Mouse (Mus musculus): ENCODE measurements around the gene Tacr2. TPM values are rescaled to one million over a fixed set of nuclear protein-coding genes. Genes with fewer than 3 reads are reported as not detected.

Tacr2 gene
- total RNA-seq, 2 experiments from 2014 or later = 0.34 TPM; not detected in 1

GRCm38 (mm10) chr10:62244067-62244466 lies 8.2 kb upstream of the Tacr2 start:
- Histone ChIP-seq H3K4me3 (no peak overlapping the region), H3K27ac (no peak overlapping the region)
- TF ChIP-seq CTCF (IDR thresholded peaks at IDR 0.05) = no peak
- intact Hi-C loops (cut with DNase I) = loop anchor here (5.0 to 10.0 kb wide), 2 partner anchors 187 to 259 kb away; no protein-coding TSS in a partner anchor
- DNase-seq (ENCODE audit: extremely low spot score in 1 of 2, low spot score in 2 of 2) = no peak

DNA sequence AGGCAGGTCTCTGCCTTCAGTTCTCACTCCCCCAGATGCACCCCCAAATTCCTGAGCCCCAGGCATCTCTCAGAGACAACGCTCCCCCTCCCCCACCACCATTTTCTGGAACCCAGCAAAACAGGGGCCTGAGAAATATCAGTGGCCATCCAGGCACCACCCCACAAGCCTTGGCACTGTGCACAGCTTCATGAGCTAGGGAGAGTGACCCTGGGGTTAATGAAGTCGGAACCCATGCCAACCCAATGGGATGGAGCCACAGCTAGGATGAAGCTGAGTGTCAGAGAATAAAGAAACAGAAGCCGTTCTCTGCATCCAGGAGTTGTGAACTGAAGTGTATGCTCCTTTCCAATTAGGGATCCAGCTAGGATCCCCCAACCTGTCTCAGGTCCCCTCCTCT lies 5.1 kb upstream of the Tacr2 start:
- DNase-seq (ENCODE audit: extremely low spot score in 1 of 2, low spot score in 2 of 2) = no peak
- Histone ChIP-seq H3K4me3 (no peak overlapping the region), H3K27ac (no peak overlapping the region)
- TF ChIP-seq CTCF (IDR thresholded peaks at IDR 0.05) = no peak
- intact Hi-C loops (cut with DNase I) = loop anchor here (10.0 kb wide), 1 partner anchor 262 kb away; no protein-coding TSS in a partner anchor

DNA sequence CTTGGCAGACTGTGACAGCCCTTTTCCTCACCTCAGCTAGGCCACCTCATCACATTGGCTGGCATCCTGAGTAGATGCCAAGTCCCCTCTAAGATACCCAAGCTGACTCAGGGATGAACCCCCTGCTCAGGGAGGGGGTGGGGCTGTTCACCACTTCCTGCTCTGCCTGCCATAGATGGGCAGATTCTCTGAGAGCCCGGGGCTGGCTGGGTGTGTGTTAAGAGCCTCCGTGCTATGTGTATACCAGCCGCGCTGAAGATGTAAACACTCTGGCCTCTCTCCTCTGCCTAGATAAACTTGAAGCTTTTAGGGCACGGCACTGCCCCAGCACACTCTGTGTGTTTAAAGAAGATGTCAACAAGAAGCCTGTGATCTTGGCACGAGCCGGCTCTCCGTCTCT lies 4.4 kb upstream of the Tacr2 start:
- no peak for DNase-seq (ENCODE audit: extremely low spot score in 1 of 2, low spot score in 2 of 2)
- Histone ChIP-seq H3K27ac (no peak overlapping the region), H3K4me3 (no peak overlapping the region)
- intact Hi-C loops (cut with DNase I) = loop anchor here (10.0 kb wide), 1 partner anchor 263 kb away; no protein-coding TSS in a partner anchor
- no peak for TF ChIP-seq CTCF (IDR thresholded peaks at IDR 0.05)

DNA sequence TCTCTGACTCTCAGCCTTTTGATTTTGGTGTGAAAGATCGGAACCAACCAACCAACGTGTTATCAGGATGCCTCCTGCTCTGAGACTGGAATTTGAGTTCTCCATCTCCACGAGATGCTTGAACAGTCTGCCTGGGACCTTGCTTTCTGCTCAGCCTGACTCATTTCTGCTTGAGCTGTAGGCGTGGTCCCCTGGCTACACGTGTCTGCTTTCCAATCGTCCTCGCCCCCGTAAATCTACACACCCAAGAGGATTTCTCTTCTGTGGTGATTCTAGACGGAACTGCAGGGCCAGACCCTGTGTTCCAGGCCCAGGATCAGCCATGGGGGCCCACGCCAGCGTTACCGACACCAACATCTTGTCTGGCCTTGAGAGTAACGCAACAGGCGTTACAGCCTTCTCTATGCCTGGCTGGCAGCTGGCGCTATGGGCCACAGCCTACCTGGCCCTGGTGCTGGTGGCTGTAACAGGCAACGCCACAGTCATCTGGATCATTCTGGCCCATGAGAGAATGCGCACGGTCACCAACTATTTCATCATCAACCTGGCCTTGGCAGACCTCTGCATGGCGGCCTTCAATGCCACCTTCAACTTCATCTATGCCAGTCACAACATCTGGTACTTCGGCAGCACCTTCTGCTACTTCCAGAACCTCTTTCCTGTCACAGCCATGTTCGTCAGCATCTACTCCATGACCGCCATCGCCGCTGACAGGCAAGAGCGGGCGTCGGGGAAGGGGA lies 428 bp downstream of the Tacr2 start:
- no peak for DNase-seq (ENCODE audit: extremely low spot score in 1 of 2, low spot score in 2 of 2)
- no peak overlapping the region for H3K27ac ChIP-seq
- intact Hi-C loops (cut with DNase I) = no loop called here
- H3K4me3 ChIP-seq = no peak overlapping the region
- no peak for TF ChIP-seq CTCF (IDR thresholded peaks at IDR 0.05)

DNA sequence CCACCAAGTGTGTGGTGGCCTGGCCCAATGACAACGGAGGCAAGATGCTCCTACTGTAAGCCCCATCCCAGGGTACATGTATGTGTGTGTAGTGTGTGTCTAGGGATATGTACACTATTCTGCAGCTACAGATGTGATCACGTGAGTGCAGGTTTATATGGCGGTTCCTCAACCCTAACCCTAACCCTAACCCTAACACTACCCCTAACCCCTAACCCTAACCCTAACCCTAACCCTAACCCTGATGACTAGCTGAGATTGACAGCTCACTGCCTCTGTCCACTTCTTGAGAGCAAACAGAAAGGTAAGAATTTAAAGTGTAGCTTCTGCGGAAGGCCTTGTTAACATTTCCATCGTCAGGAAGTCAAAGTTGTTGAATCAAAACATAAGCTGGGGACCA lies 6.1 kb downstream of the Tacr2 start:
- intact Hi-C loops (cut with DNase I) = no loop called here
- no peak for TF ChIP-seq CTCF (IDR thresholded peaks at IDR 0.05)
- Histone ChIP-seq H3K27ac (no peak overlapping the region), H3K4me3 (no peak overlapping the region)
- no peak for DNase-seq (ENCODE audit: extremely low spot score in 1 of 2, low spot score in 2 of 2)

DNA sequence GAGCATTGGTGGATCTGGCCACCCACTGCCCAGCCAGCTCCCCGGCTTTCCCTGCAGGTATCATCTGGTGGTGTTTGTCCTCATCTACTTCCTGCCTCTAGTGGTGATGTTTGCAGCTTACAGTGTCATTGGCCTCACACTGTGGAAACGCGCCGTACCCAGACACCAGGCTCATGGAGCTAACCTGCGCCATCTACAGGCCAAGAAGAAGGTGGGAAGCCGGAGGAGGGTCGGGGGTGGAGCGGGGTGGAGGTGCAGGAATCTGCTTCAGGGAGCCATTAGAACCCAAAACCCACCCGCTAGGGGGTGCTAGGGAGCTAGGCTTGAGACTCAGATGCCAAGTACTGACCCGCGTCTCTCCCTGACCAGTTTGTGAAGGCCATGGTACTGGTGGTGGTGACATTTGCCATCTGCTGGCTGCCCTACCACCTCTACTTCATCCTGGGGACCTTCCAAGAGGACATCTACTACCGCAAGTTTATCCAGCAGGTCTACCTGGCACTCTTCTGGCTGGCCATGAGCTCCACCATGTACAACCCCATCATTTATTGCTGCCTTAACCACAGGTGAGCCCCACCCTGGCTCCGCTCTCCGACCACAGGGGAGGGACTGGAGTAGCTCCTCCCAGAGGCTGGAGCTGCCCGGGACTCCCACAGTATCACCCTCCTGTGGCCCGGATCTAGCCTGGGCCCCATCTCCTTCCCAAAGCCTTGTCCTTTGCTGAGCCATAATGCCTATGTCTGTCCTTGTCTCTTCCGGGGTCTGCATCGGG lies 9.1 kb downstream of the Tacr2 start:
- Histone ChIP-seq H3K27ac (no peak overlapping the region), H3K4me3 (no peak overlapping the region)
- peak; percentile 60 for TF ChIP-seq CTCF (IDR thresholded peaks at IDR 0.05)
- peak; percentile 48 to 62 for DNase-seq (ENCODE audit: extremely low spot score in 1 of 2, low spot score in 2 of 2)
- intact Hi-C loops (cut with DNase I) = no loop called here

DNA sequence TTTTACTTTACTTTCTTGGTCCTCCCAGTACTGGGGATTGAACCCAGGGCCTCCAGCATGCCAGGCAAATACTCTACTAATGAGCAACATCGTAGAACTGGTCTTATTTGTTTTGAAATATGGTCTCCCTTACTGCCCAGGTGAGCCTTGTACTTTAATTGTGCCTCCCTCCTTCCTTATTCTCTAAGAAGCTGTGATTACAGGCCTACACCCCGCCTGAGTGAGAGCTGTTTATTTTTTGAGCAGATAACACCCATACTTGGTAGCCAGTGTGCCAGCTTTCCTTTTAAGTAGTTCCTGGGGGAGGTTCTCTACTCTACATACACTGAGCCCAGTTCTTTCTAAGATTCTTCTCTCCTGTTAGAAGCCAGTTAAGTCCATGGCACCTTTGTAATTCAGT lies 12.1 kb downstream of the Tacr2 start:
- Histone ChIP-seq H3K27ac (no peak overlapping the region), H3K4me3 (no peak overlapping the region)
- no peak for TF ChIP-seq CTCF (IDR thresholded peaks at IDR 0.05)
- no peak for DNase-seq (ENCODE audit: extremely low spot score in 1 of 2, low spot score in 2 of 2)
- intact Hi-C loops (cut with DNase I) = no loop called here

DNA sequence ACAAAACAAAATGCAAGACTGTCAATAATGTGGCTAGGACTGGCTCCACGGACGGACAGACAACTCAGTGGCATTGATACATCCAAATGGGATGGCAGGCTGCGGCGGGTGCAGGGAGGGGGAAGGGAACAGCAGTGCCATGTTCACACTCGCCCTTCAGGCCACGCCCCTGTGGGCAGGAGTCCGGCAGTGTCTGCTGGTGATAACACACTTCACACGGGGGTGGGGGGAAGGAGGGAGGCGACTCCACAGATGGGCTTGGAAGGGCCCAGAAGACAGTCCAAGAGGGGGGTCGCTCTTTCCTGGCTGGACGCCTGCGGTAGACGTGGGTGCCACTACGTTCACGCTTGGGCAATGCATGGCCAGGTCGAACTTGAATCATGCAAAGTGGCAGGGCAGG lies 17.0 kb downstream of the Tacr2 start:
- DNase-seq (ENCODE audit: extremely low spot score in 1 of 2, low spot score in 2 of 2) = no peak
- H3K27ac ChIP-seq = no peak overlapping the region
- no peak overlapping the region for H3K4me3 ChIP-seq
- no peak for TF ChIP-seq CTCF (IDR thresholded peaks at IDR 0.05)
- intact Hi-C loops (cut with DNase I) = no loop called here

DNA sequence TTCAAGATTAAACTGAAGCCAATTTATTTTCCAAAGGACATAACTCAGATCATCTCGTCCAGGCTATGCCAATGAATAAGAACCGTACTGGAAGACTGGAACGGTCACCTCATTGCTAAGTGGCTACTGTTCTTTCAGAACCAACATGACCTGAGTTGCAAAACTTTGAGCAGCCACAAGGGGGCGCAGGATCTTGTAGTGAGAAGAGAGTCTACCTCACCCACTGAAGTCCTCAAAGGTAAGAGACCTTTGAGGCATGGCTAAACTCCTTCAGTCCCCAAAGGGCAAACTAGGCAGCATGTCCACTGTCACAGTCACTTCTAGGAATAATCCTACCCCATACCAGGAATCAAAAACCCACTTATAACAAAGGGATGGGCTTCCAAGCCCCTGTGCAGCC lies 23.0 kb downstream of the Tacr2 start:
- intact Hi-C loops (cut with DNase I) = loop anchor here (1.0 kb wide), 1 partner anchor 136 kb away; no protein-coding TSS in a partner anchor
- peak; percentile 80 to 85 for DNase-seq (ENCODE audit: extremely low spot score in 1 of 2, low spot score in 2 of 2)
- Histone ChIP-seq H3K27ac (no peak overlapping the region), H3K4me3 (no peak overlapping the region)
- peak; percentile 93 for TF ChIP-seq CTCF (IDR thresholded peaks at IDR 0.05)

GRCm38 (mm10) chr10:62277499-62278293 lies 25.5 kb downstream of the Tacr2 start:
- Histone ChIP-seq H3K27ac (no peak overlapping the region), H3K4me3 (no peak overlapping the region)
- intact Hi-C loops (cut with DNase I) = no loop called here
- no peak for TF ChIP-seq CTCF (IDR thresholded peaks at IDR 0.05)
- DNase-seq (ENCODE audit: extremely low spot score in 1 of 2, low spot score in 2 of 2) = no peak

DNA sequence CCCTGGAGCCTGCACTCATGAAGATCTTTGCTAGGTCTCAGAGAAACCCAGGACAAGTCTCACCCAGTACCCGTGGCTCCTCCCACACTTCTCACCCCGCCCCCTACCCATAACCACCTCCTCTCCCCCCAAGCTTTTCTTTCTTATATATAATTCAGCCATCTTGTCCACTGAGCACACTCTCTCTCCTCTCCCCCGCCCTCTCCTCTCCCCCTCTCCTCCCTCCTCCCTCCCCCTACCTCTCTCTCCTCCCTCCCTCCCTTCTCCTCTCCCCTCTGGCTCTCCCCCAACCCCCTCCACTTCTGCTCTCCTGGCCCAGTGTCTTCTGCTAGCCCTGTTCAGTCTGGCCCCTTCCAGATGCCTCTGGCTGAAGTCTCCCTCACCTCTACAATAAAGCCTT lies 26.8 kb downstream of the Tacr2 start:
- no peak for DNase-seq (ENCODE audit: extremely low spot score in 1 of 2, low spot score in 2 of 2)
- intact Hi-C loops (cut with DNase I) = no loop called here
- H3K27ac ChIP-seq = no peak overlapping the region
- TF ChIP-seq CTCF (IDR thresholded peaks at IDR 0.05) = no peak
- no peak overlapping the region for H3K4me3 ChIP-seq

- TF ChIP-seq CTCF (IDR thresholded peaks at IDR 0.05) = no peak
- no peak overlapping the region for H3K4me3 ChIP-seq
- no peak for DNase-seq (ENCODE audit: extremely low spot score in 1 of 2, low spot score in 2 of 2)
- intact Hi-C loops (cut with DNase I) = no loop called here
- no peak overlapping the region for H3K27ac ChIP-seq
These were observed 27.4 kb downstream of the Tacr2 start for GRCm38 (mm10) chr10:62279671-62280070.
